Mouse (Mus musculus) heart, embryonic 10.5 days (tissue): ENCODE data around the gene Spata20. TPM values are rescaled to one million over a fixed set of nuclear protein-coding genes. Genes with fewer than 3 reads are reported as not detected.

Source experiments
- DNase-seq: peaks from one replicate; pipeline ENCODE4 v3.0.0-alpha.2; 2017; ENCODE audit warnings: low spot score
- H3K27ac ChIP-seq: fragments of 300-500 bp; sonication (generic); 2 replicates; pipeline ENCODE4 v1.5.1; 2016; ENCODE audit warnings: mild to moderate bottlenecking
- H3K27me3 ChIP-seq: fragments of 300-500 bp; sonication (generic); 2 replicates; pipeline ENCODE4 v1.6.1; 2016; ENCODE audit warnings: mild to moderate bottlenecking; ENCODE audit not compliant: poor library complexity, insufficient read depth, severe bottlenecking
- H3K36me3 ChIP-seq: fragments of 300-500 bp; sonication (generic); 2 replicates; pipeline ENCODE4 v1.6.1; 2016; ENCODE audit warnings: mild to moderate bottlenecking, moderate library complexity
- H3K4me1 ChIP-seq: fragments of 300-500 bp; sonication (generic); 2 replicates; pipeline ENCODE4 v1.6.1; 2016; ENCODE audit warnings: mild to moderate bottlenecking
- H3K4me3 ChIP-seq: fragments of 300-500 bp; sonication (generic); 2 replicates; pipeline ENCODE4 v1.5.1; 2016; ENCODE audit warnings: mild to moderate bottlenecking, moderate library complexity
- H3K9me3 ChIP-seq: fragments of 300-500 bp; sonication (generic); 2 replicates; pipeline ENCODE4 v1.6.1; 2016; ENCODE audit warnings: mild to moderate bottlenecking, moderate library complexity
- WGBS: fragments of 180-500 bp; shearing (Covaris S2); methylation state at CpG from one replicate; pipeline ENCODE4 v1.1.7; 2016; 5-methylcytosine and 5-hydroxymethylcytosine counted together
- polyA plus RNA-seq: library from polyadenylated mRNA; unstranded; fragments of >200 nt; fragmentation: Nextera tagmentation; extraction: Ambion mirVana; gene quantifications from 2 replicates; pipeline ENCODE4 v1.2.1, GENCODE M21; 2016

The Spata20 gene
- polyA plus RNA-seq, 1 experiment from 2014 or later, result not detected

DNA sequence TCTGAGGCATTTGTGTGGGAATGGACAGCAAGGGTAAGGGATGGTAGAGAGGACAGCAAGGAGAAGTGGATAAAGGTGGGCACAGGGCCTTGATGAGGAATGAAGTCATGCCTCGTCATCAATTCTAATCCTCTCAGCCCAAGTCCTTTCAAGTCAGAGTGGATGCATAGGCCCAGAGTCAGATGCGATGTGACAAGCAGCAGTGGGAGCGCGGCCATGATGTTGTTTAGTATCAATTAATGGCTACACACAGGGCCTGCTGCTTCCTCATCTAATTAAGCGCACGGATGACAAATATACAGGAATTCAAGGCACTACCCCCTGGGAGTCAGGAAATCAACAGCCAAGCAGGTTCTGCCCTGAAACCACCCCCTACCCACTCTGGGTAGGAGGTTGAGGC, 45.6 kb downstream of the Spata20 start:
- DNase-seq, result no peak
- no peaks in the 10 kb centered on the region for H3K9me3 ChIP-seq
- WGBS, result 85% methylated on average over 6 of the region's 6 CpGs
- peak overlapping the region; percentile 56; the same call in 1 of the 2 replicates for H3K27ac ChIP-seq
- H3K4me1 ChIP-seq, result peaks cover 44% of the 10 kb centered on the region
- no peak overlapping the region for H3K4me3 ChIP-seq
- H3K36me3 ChIP-seq, result no peaks in the 10 kb centered on the region
- H3K27me3 ChIP-seq, result peaks cover 31% of the 10 kb centered on the region

GRCm38 (mm10) chr11:94429011-94429651, 56.8 kb downstream of the Spata20 start:
- Histone ChIP-seq H3K4me3 (no peak overlapping the region), H3K27ac (peak overlapping the region; percentile 73; the same call in 1 of the 2 replicates), H3K36me3 (no peaks in the 10 kb centered on the region), H3K4me1 (peaks cover 53% of the 10 kb centered on the region), H3K9me3 (no peaks in the 10 kb centered on the region), H3K27me3 (peaks cover 62% of the 10 kb centered on the region)
- WGBS, result 12% methylated on average over 9 of the region's 9 CpGs
- DNase-seq, result no peak

Other genes with a start within 250 kb of the Spata20 start
- 0.59 and 1.7 TPM in 2 replicates for gene Wfikkn2, start 240.2 kb downstream of the Spata20 start, polyA plus RNA-seq
- gene Gm21885, start 204.3 kb downstream of the Spata20 start, polyA plus RNA-seq, result 0.18 TPM in 1 of 2 replicates, not detected in the other
- gene Luc7l3, start 164.2 kb downstream of the Spata20 start, polyA plus RNA-seq, result 66.3 and 93.4 TPM in 2 replicates
- 16.3 and 20.3 TPM in 2 replicates for gene Ankrd40, start 158.2 kb downstream of the Spata20 start, polyA plus RNA-seq
- gene Abcc3, start 93.2 kb downstream of the Spata20 start, polyA plus RNA-seq, result 0.48 and 0.88 TPM in 2 replicates
- gene Cacna1g, start 12.0 kb downstream of the Spata20 start, polyA plus RNA-seq, result 1.5 and 2.4 TPM in 2 replicates
- gene Epn3, start 13.8 kb upstream of the Spata20 start, polyA plus RNA-seq, result 7.7 and 14.2 TPM in 2 replicates
- 9.3 and 12.5 TPM in 2 replicates for gene Mycbpap, start 35.6 kb upstream of the Spata20 start, polyA plus RNA-seq
- gene Rsad1, start 63.1 kb upstream of the Spata20 start, polyA plus RNA-seq, result 3.2 and 6.9 TPM in 2 replicates
- 0.11 and 0.28 TPM in 2 replicates for gene Chad, start 78.9 kb upstream of the Spata20 start, polyA plus RNA-seq
- gene Acsf2, start 115.7 kb upstream of the Spata20 start, polyA plus RNA-seq, result 2.8 and 4.1 TPM in 2 replicates
- 229 and 251 TPM in 2 replicates for gene Lrrc59, start 143.6 kb upstream of the Spata20 start, polyA plus RNA-seq
- gene Mrpl27, start 167.6 kb upstream of the Spata20 start, polyA plus RNA-seq, result 139 and 141 TPM in 2 replicates
- gene Eme1, start 167.8 kb upstream of the Spata20 start, polyA plus RNA-seq, result 24.7 and 33.4 TPM in 2 replicates
- gene Xylt2, start 191.3 kb upstream of the Spata20 start, polyA plus RNA-seq, result 16.7 and 17.4 TPM in 2 replicates
- gene Gm11541, start 218.3 kb upstream of the Spata20 start, polyA plus RNA-seq, result not detected in 2 replicates